Mouse (Mus musculus): ENCODE data around the gene Slc8a2. TPM values are rescaled to one million over a fixed set of nuclear protein-coding genes. Genes with fewer than 3 reads are reported as not detected.

Slc8a2 gene
- polyA plus RNA-seq, 1 experiment from 2014 or later: 0.28 TPM

Other genes with a start within 250 kb of the Slc8a2 start
- not detected in 2 replicates for gene Crx, start 249.9 kb upstream of the Slc8a2 start, polyA plus RNA-seq (2016; fragmentation: Nextera tagmentation; extraction: Ambion mirVana)
- gene Crxos, start 247.2 kb upstream of the Slc8a2 start, polyA plus RNA-seq (2016; fragmentation: Nextera tagmentation; extraction: Ambion mirVana): not detected in 2 replicates
- gene Selenow, start 207.4 kb upstream of the Slc8a2 start, polyA plus RNA-seq (2016; fragmentation: Nextera tagmentation; extraction: Ambion mirVana): 759 and 790 TPM in 2 replicates
- 122 and 126 TPM in 2 replicates for gene Nop53, start 183.8 kb upstream of the Slc8a2 start, polyA plus RNA-seq (2016; fragmentation: Nextera tagmentation; extraction: Ambion mirVana)
- 35.2 and 37.9 TPM in 2 replicates for gene Ehd2, start 162.3 kb upstream of the Slc8a2 start, polyA plus RNA-seq (2016; fragmentation: Nextera tagmentation; extraction: Ambion mirVana)
- gene Bicra, start 81.9 kb upstream of the Slc8a2 start, polyA plus RNA-seq (2016; fragmentation: Nextera tagmentation; extraction: Ambion mirVana): 5.9 and 6.4 TPM in 2 replicates
- gene Zfp541, start 68.0 kb upstream of the Slc8a2 start, polyA plus RNA-seq (2016; fragmentation: Nextera tagmentation; extraction: Ambion mirVana): 0.05 TPM in 1 of 2 replicates, not detected in the other
- 144 and 159 TPM in 2 replicates for gene Napa, start 31.4 kb upstream of the Slc8a2 start, polyA plus RNA-seq (2016; fragmentation: Nextera tagmentation; extraction: Ambion mirVana)
- gene Kptn, start 9.9 kb upstream of the Slc8a2 start, polyA plus RNA-seq (2016; fragmentation: Nextera tagmentation; extraction: Ambion mirVana): 29.4 and 31.0 TPM in 2 replicates
- 18.2 and 21.5 TPM in 2 replicates for gene Meis3, start 45.3 kb downstream of the Slc8a2 start, polyA plus RNA-seq (2016; fragmentation: Nextera tagmentation; extraction: Ambion mirVana)
- gene Dhx34, start 92.2 kb downstream of the Slc8a2 start, polyA plus RNA-seq (2016; fragmentation: Nextera tagmentation; extraction: Ambion mirVana): 11.9 and 13.0 TPM in 2 replicates
- gene C5ar2, start 114.3 kb downstream of the Slc8a2 start, polyA plus RNA-seq (2016; fragmentation: Nextera tagmentation; extraction: Ambion mirVana): 0.85 and 1.1 TPM in 2 replicates
- gene C5ar1, start 129.7 kb downstream of the Slc8a2 start, polyA plus RNA-seq (2016; fragmentation: Nextera tagmentation; extraction: Ambion mirVana): 1.1 and 1.8 TPM in 2 replicates
- gene Inafm1, start 143.8 kb downstream of the Slc8a2 start, polyA plus RNA-seq (2016; fragmentation: Nextera tagmentation; extraction: Ambion mirVana): 11.0 and 12.1 TPM in 2 replicates
- gene Ccdc9, start 157.0 kb downstream of the Slc8a2 start, polyA plus RNA-seq (2016; fragmentation: Nextera tagmentation; extraction: Ambion mirVana): 24.3 and 31.2 TPM in 2 replicates
- gene Bbc3, start 178.6 kb downstream of the Slc8a2 start, polyA plus RNA-seq (2016; fragmentation: Nextera tagmentation; extraction: Ambion mirVana): 9.8 and 10.4 TPM in 2 replicates

All from heart, embryonic 12.5 days (tissue).